Mouse (Mus musculus) thymus, postnatal 36 days (tissue): ENCODE measurements around the gene Cox19.
A peak's percentile ranks its signal among the peaks of the same experiment; 100 is the strongest.
"Not testable (repeated sequence)": the region's sequence is repeated elsewhere in the genome, so short reads cannot be mapped to it uniquely, and the experiment has no call there.

Source experiments
- DNase-seq, 2 experiments: peaks; one replicate each; pipeline ENCODE4 v3.0.0; 2022; ENCODE audit warnings: mixed read lengths in 2 of 2

Gene Cox19

GRCm38 (mm10) chr5:139351134-139351533 is at the start of gene Cox19:
TSS of gene Cox19 (minus strand) at chr5:139351418.
- DNase-seq = no peak

- no peak for DNase-seq
Measured at GRCm38 (mm10) chr5:139399991-139400390, 48.8 kb upstream of the Cox19 start.

GRCm38 (mm10) chr5:139398786-139399185 is 47.6 kb upstream of the Cox19 start:
- DNase-seq = no peak

GRCm38 (mm10) chr5:139397959-139398753 is 46.9 kb upstream of the Cox19 start:
- DNase-seq = peak; percentile 86 to 90

- no peak for DNase-seq
Measured at GRCm38 (mm10) chr5:139397359-139397916, 46.2 kb upstream of the Cox19 start.

GRCm38 (mm10) chr5:139395528-139395927 is 44.3 kb upstream of the Cox19 start:
- DNase-seq = no peak

GRCm38 (mm10) chr5:139394399-139394798 is 43.2 kb upstream of the Cox19 start:
- DNase-seq = no peak

GRCm38 (mm10) chr5:139393197-139393588 is 42.0 kb upstream of the Cox19 start:
- no peak for DNase-seq

- DNase-seq = no peak
Measured at GRCm38 (mm10) chr5:139392219-139393196, 41.3 kb upstream of the Cox19 start.

GRCm38 (mm10) chr5:139391309-139391990 is 40.2 kb upstream of the Cox19 start:
- no peak for DNase-seq

GRCm38 (mm10) chr5:139390324-139391119 is 39.3 kb upstream of the Cox19 start:
- DNase-seq = not testable (repeated sequence)

- DNase-seq = no peak
Measured at GRCm38 (mm10) chr5:139389676-139390061, 38.5 kb upstream of the Cox19 start.

GRCm38 (mm10) chr5:139388694-139389675 is 37.8 kb upstream of the Cox19 start:
- DNase-seq = no peak

- no peak for DNase-seq
Measured at GRCm38 (mm10) chr5:139388195-139388570, 37.0 kb upstream of the Cox19 start.

GRCm38 (mm10) chr5:139387329-139388194 is 36.3 kb upstream of the Cox19 start:
- DNase-seq = no peak

GRCm38 (mm10) chr5:139386047-139386446 is 34.8 kb upstream of the Cox19 start:
- DNase-seq = no peak

GRCm38 (mm10) chr5:139384531-139384930 is 33.3 kb upstream of the Cox19 start:
- no peak for DNase-seq

GRCm38 (mm10) chr5:139383234-139383633 is 32.0 kb upstream of the Cox19 start:
- peak in 1 of 2 experiments; percentile 26 for DNase-seq

GRCm38 (mm10) chr5:139382760-139383159 is 31.5 kb upstream of the Cox19 start:
- DNase-seq = peak; percentile 60 to 76
